Mouse (Mus musculus) adrenal gland, adult 8-10 months (tissue): ENCODE measurements at regions not wholly inside any gene's neighbourhood (a gene's known extent, or its start where the extent isn't known, plus 50 kb on each side); places are given as distances from the start of the nearest gene placed in this dataset.
"Not testable (repeated sequence)": the region's sequence is repeated elsewhere in the genome, so short reads cannot be mapped to it uniquely, and the experiment has no call there.

Source experiments
- DNase-seq: peaks from one replicate; pipeline ENCODE4 v3.0.0; 2022

DNA sequence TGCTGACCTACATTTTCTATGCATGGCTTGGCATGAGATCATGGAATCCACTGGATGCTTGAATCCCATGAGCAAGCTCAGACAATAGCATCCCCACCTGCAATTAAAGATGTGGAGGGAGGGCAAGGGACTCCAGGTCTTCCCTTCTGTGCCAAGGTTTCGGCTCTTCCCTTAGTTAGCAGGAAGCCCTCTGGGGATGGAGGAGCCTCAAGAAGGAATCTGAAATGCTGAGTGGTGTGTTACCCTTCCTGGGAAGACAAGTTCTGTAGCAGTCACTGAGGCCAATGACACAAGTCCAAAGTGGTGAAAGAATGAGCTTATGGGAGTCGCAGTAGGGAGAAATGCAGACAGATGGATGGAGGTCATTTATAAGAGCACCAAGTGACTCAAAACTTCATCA lies 125.4 kb upstream of the Dapk1 start:
- DNase-seq, result no peak

DNA sequence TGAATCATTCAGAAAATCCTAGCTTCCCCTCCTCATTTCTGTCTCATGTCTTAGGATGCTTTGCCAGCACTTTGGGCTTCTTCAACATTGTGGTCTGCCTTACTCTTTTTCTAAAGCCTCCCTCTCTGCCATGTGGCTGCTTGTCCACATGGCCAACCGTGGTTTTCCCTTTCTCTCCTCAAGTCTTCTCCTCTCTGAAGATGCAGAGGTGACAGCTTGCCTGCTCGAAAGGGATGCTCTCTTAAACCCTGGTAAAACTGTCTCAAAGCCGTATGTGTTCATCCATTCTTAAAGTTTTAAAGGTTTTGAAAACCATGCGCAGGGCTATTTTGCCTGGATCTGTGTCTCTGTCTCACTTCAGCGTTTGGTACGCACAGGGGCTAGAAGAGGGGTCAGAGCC lies 123.4 kb upstream of the Dapk1 start:
- DNase-seq, result no peak

DNA sequence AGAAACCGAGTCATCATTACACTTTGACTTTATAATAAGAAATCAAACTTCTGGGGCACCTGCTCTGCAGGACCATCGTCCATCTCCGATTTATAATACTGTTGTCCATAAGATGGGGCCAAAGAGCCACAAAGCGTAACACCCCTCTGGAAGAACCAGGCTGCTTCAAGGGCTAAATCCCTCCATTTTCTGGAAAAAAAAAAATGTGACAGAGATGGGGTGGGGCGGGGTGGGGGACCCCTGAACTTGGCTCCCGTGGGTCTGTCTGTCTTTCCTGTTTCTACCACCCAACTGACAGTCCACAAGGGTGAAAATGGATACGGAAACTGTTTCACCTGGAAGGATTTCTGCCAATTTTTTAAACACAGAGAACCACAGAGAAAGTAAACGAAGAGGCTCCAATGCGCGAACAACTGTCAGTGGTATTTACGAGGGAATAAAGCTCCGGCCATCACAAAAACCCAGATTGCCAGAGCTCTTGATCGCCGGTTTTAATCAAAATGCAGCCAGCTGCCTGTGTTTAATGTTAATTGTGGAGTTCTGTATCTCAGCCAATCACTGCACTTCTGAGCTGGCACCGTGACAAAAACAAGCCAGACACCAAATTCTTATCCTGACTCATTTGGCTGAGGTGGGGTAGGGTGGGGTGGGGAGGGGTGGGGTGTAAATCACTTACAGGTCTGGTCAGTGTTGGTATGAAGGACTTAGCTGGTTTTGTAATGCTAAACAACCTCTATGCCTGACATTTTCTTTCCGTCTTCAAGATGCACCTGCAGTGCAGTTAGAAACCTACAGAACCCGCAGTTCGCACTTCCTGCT lies 122.5 kb upstream of the Dapk1 start:
- no peak for DNase-seq

DNA sequence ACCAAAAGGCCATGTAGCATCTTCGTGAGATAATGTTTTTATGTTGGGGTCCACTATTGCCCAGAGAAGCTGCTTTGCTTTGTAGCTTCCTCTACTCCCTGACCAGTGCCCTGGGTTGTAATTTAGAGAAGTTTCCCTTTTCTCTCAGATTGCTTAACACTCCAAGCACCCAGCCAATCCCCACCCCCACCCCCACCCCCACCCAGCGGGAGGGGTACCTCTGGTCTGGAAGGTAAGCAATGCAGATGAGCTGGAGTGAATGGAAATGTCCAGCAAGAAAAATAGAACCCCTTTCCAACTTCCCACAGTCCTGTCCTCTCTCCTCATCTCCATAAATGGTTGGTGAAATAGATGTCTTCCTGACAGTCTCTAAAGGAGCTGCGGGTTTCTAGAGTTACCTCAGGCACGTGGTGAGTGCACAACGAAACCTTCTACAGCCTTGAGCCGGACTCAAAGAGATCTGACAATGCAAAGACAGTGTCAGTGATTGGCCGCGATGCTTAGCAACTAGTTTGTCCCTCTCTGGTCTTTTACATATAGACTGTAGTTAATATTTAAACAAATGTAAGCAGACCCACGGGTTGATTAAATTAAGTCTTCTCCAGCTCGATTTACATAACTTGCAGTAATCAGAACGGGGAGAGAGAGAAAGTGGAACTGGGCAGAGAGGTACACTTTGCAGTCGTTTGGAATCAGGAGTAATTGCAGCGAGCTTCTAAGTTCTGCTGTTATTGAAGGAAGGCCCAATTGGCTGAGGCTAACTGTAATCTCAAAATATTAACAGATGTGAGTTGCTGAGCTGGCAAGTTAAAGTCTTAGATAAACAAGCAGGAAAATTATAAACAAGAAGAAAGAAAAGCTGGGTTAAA lies 121.7 kb upstream of the Dapk1 start:
- no peak for DNase-seq

DNA sequence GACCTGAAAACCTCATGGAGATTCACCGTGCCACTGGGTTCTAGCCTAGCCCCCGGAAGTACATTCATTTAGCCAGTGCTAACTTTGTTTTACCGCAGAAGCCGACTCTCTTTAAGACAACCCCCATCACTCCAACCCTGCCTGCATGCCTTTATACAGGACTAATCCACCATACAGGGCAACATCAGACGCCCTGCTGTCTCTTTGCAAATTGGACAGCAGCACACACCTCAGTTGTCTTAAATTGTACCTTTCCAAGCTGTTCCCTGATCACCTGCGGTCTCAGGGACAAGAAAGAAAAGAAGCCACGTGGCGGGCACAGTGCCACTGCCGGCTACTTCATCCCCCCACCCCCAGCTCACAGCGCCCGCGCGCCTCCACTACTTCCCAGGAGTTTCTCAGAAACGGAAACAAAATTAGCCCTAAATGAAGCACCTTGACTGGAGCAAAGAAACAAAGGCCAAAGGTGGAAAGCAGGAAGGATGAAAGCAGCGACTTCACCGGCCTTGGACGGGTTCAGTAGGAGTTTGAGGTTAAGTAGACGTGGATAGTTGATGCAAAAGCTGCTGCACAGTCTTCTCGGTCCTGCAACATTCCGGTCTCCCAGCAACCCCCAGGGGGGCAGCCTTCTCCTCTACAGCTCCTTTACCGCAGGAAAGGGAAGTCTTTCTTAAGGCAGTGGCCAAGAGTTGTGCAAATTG lies 120.9 kb upstream of the Dapk1 start:
- DNase-seq, result no peak

DNA sequence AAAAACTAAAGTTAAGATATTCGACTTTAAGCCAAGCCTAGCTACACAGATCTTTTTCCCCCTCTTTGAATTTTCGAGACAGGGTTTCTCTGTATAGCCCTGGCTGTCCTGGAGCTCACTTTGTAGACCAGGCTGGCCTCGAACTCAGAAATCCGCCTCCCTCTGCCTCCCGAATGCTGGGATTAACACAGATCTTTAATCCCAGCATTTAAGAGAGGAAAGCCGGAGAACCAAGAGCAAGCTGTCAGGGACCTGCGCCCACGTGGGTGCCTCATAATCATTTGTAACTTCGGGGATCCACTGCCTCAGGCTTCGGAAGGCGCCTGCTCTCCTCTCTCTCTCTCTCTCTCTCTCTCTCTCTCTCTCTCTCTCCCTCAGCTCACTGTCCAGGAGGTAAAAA lies 120.3 kb upstream of the Dapk1 start:
- DNase-seq, result not testable (repeated sequence)

DNA sequence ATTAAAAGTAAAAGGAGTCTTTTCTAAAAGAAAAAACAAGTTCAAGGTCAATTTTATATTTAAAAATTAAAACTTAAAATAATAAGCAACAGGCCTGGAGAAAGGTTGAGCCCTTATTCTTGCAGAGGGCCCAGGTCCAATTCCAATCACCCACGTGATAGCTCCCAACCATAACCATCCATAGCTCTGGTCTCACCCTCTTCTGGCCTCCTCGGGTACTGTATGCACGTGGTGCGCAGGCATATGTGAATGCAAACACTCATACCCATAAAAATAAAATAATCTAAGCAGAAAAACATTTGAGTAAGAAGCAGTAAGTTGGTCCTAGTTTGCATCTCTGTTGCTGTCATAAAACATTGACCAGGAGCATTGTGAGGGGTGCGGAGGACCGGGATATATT lies 119.8 kb upstream of the Dapk1 start:
- DNase-seq, result no peak

DNA sequence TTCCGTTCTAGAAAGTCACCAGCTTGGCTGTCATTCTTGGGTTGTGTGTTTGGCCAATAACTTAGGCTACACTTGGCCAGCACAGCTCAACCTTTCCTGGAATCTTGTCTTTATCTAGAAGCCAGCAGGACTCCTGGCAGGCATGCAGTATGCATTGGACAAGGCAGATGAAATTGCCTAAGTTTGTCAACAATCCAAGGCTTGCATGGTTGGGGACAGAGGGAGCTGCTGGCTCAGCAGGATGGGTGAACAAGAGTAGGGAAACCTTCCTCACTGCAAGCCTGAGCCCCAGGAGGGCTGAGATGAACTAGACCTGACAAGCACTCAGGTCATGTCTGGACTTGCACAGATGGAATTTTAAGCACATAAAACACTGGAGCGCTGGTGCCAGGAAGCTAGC lies 115.6 kb upstream of the Dapk1 start:
- DNase-seq, result peak; percentile 55

DNA sequence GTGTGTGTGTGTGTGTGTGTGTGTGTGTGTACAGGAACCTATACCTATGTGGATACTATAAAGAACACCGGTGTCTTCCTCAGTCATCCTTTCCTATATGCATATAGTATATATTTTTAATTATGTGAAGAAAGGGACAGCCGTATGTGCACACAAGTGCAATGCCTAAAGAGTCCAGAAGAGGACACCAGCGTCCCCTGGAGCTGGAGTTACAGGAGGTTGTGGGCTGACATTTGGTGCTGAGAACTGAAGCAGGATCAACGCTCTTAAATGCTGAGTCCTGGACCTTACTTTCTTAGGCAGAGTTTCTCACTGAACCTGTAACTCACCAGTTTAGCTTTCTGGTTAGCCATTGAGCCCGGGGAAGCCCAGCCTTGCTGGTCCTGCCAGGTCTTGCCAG lies 114.9 kb upstream of the Dapk1 start:
- no peak for DNase-seq

DNA sequence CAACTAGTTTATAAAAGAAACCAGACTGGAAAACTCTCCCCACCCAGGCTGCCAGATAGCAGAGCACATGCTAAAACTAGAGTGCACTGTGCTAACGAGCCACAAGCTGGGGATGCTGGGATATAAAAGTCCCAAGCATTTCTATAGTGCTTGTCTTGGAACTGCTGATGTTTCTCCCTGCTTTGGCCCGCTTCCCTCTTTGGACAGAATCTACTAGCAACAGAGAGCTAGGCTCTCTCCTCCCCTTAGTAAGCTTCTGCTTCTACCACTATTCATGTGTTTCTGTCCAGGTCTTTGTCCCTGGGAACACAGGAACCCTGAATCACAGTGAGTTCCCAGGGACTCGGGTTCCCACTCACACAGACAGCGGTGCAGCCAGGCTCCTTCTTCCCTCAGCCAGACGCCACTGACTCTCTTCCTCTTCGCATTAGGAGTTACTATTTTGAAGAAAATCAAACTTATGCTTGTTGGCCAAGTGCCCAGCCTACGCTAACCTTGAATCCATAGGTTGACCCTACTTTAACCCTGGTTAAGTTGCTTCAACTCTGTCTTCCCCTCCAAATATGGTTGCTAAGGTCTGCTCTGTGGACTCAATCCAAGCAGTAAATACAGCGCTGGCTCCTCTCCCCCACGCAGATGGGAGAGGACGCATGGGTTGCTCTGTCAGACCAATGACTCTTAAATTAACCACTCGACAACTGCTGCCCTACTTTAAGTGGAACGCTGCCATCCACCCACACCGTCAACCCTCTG lies 113.4 kb upstream of the Dapk1 start:
- DNase-seq, result no peak

DNA sequence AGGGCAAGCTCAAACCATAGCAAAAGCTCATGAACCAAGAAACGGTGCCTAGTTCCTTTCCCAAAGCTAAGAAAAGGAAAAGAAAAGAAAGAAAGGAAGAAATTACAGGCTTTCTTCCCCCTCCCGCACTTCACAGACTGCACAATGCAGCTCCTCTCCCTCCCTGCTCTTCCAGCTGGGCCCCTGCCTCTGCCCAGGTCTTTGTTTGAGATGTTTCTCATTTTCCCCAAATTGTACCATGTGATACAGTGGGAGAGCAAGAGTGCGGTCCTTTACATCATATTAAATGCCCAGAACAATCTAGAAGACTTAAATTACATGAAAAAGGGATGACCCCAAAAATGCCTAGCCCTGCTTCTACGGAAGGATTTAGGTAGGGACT lies 112.9 kb upstream of the Dapk1 start:
- no peak for DNase-seq

DNA sequence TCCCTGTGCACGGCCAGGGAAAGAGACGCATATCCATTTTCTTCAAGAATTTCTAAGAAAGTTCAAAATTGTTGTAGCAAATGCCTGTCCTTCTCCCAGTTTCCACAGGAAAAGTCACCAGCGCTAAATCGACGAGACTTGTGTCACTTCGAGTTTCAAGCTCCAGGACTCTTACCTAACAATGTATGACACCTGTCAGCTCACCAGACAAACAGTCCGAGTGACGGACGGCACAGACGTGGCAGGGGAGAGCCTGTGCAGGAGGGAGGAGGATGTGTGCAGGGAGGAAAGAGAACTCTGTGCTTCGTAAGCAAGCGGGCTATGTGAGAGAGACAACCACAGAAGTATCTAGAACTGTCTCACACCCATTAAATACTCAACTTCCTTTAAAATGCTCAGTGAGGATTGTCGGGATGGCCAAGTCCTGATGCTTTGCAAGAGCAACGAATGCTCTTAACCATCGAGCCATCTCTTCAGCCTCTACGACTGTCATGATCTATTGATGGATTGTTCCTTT lies 109.7 kb upstream of the Dapk1 start:
- no peak for DNase-seq

DNA sequence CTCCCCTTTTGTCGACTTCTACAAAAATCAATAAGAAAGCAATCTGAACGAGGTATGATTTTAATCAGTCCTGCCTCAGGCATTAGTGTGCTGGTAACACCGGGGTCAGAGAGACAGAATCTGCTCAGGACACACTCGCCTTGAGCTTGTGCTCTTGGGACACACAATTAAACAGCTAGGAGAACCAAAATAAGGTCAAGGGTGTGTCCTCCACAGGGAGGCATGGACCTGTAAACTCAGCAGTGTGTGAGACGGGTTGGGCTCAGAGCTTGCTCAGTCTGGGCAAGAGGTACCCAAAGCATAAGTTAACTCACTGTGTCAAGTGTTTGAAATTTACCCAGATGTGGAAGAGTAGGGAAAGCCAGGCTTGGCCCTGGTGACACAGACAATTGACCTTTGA lies 107.9 kb upstream of the Dapk1 start:
- DNase-seq, result no peak

DNA sequence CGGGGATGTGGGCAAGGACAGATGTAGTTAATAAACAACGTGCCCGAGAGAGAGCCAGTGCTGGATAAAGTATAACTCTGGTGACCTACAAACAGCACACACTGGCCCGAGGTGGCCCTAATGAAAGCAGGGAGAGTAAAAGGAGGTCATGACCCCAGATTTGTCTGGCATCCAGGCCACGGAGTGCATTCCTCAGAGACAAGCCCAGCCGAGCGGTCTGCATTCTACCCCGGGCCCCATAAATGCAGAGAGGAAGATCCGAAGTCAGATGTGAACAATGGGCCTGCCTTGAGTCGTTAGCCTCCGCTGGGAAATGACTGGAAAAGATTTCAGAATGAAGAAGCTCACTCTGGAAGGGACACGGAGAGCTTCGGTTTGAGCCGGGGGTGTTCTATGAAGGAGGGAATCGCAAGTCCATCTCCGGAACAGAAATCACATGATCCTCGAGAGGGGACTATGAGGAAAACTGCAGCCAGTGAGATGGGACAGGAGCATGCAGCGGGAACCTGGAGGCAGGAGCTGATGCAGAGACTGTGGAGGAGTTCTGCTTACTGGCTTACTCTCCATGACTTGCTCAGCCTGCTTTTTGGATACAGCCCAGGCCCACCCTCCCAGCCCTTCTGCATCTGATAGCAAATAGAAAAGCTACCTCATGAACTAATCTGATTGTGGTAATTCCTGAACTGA lies 103.9 kb upstream of the Dapk1 start:
- no peak for DNase-seq

DNA sequence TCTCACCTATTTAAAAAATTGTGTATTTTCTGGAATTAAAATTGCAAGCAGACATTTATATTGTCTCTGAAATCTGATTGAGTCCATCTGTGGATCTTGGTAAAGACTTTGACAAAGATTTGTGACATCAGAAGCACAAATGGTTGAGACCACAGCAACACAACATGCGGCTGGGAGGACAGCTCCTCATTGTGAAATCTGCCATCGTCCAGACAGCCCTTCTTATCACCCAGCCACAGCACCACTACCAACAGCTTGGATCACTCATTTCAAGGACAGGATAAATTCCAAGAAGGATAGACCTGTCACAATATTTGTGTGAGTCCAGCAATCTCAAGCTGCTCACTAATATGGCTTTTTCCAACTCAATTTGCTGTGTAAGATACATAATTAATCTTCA lies 97.6 kb upstream of the Dapk1 start:
- DNase-seq, result no peak

DNA sequence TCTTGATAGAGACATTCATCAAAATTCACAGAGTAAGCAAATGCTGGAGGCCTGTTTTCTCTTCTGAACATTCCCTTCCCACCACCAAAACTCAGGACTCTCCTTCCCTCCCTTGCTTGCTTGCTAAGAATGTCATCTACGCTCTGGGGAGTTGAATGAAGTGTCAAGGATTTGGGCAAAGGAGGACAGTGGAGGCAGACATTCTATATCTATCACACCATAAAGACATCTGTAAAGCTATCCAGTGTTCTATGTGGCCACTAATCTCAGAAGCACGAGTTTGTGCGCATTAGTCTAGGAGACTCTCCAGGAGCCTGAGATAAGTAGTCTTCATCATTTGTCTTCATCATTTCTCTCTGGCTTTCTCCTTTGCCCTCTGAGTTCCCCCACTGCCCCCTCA lies 94.1 kb upstream of the Dapk1 start:
- no peak for DNase-seq

DNA sequence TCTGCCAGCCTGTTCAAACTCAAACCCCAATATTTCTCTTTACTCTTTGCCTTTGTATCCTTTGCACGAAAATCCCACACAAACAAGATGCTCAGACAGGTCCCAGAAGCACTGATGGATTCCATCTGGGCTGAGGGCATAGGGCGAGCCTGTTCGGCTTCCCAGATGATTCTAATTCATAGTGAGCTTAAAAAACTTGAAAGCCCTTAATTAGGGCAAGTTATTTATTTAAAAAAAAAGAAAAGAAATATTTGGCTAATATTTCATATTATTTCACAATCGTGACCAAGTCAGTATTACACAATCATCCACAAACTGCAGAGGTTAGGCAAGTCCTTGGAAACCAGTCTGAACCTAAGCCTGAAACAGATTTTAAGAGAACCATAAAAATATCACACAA lies 93.7 kb upstream of the Dapk1 start:
- DNase-seq, result no peak

DNA sequence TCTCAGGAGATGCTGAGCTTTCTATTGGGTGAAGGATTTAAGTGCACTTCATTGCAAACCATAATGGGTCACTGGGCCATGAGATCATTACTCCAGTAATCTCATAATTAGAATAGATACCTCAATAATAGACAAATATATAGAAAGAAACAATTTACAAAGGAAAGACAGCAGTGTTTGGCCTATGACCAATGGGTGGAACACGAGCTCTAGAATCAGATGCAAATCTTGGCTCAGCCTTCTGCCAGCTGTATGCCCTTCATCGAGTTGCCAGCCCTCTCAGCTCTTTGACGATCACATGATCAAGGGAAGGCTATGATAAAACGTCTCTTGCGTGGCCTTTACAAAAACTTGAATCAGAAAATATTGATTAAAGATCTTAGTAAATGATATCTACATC lies 92.9 kb upstream of the Dapk1 start:
- no peak for DNase-seq

DNA sequence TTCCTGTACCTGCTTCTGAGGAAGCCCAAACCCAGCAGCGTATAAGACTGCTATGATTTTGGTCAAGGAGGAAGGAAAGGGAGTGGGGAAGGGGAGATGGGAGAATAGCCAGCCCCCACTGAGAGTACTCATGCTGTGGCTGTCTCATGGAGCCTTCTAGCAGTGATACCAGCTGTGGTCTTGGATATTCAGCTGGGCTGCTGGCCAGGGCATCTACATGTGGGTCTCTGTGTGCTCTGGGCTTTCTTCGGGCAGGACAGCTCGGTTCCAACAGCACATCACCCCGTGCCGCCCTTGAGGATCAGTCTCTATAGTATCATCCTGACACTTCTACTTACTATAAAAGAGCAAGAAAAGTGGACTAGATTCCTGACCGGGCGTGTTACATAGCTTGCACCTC lies 90.6 kb upstream of the Dapk1 start:
- no peak for DNase-seq

DNA sequence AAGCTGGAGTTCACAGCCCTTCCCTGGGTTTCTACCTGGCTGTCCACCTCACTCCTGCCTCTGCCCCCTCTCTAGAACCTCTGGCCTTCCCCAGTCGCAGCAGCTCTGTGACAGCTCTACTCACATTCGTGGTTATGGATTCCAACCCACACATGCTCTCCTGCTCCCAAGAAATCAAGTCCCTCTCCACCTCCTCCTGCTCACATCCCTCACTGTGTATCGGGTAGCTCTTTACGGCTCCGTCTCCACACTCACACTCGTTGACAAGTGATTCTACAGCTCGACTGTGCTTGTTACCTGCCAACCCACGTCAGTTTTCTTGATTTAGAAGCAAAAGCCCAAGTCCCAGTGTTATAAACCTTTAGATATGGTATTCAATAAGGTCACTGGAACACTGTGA lies 90.1 kb upstream of the Dapk1 start:
- DNase-seq, result no peak

DNA sequence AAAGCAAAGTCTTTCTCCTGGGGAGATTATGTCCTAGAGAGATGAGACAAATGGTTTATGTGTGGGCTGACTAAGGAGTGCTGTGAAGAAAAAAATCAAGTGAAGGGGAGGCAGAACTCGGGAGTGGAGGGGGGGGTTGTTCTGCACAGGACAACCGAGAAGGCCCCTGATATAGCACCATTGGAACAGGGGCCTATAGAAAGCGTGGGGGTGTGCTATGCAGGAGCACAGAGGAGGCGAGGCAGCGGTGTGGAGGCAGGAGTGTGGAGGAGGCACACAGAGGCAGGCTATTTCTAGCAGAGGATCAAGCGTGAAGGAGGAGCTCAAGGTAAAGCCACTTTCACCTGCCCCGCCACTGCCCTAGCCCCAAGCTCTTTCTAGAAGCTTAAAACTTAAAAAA lies 88.0 kb upstream of the Dapk1 start:
- no peak for DNase-seq

DNA sequence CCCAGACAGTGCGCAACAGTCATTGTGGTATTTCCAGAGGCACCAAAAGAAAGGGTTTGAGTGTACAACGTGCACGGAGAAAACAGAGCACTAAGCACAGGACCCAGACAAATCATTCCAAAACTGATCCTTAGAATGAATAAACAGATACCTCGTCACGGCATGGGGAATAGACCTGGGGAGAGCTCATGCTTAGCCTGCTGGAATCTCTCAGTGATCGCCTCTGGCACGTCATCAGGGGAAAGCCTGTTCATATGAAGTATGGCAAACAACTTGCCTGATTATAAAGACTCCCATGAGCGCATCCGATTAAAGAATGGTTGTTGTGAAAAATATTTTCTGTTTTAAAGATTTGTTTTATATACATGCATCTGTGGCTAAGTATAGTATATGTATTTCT lies 86.9 kb upstream of the Dapk1 start:
- DNase-seq, result no peak
